Mouse (Mus musculus) cerebellum, adult (tissue): ENCODE measurements around the gene Bhlha15.

Experiments
- ATAC-seq: cut with Nextera tagmentation; 2 replicates; pipeline ENCODE4 v1.9.2; 2017; ENCODE audit warnings: mild to moderate bottlenecking, moderate library complexity, mixed read lengths; ENCODE audit not compliant: insufficient number of reproducible peaks, low FRiP score, low TSS enrichment

The Bhlha15 gene

DNA sequence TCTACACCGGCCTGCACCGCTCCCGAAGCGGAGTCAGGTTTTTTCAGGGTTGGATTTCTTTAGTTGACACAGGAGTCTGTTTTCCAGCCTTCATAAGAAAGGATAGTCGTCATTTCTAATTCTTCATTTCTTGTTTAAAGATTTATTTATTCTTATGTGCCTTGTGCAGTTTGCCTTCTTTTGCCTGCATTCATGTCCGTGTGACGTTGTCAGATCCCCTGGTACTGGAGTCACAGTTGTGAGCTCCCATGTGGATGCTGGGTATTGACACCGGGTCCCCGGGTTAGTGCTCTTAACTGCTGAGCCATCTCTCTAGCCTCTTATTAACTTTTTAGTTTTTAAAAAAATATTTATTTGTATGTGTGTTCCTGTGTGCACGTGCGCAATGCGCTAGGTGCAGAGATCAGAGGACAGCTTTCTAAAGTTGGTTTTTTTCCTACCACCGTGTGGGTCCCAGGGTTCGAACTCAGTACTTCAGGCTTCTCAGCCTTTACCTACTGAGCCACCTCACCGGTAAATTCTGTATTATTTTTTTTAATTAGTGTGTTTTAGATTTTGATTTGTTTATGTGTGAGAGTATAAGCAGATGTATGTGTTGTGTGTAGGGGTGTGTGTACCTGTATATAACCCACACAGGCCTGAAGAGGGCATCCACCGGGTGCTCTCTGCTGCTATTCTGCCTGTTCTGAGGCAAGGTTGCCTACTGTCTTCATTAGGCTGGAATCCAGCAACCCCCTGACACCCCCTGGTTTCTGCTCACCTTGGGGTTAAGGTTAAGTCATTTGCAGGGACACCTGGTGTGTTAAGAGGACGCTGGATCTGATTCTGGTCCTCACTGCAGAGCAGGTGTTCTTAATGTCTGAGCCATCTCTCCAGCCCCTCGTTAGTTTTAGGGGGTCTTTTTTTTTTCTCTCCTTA lies 34.1 kb downstream of the Bhlha15 start:
- ATAC-seq = no peak

DNA sequence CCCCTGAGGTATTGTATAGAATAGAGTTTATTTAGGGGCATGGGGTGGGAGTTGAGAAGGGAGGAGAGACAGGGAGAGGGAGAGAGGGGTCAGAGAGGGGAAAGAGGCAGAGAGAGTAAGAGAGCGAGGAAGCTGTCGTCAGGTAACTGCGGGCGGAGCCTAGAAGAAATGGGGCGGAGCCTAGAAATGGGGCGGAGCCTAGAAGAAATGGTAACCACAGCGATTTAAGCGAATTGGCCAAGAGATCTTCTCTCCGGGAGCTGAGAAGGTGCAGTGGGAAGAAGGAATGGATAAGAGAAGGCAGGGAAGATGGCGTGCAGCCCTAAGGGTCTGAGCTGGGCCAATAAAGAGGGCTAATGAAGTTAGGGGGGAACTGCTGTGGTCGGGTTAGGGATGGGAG lies 36.1 kb downstream of the Bhlha15 start:
- ATAC-seq = no peak

DNA sequence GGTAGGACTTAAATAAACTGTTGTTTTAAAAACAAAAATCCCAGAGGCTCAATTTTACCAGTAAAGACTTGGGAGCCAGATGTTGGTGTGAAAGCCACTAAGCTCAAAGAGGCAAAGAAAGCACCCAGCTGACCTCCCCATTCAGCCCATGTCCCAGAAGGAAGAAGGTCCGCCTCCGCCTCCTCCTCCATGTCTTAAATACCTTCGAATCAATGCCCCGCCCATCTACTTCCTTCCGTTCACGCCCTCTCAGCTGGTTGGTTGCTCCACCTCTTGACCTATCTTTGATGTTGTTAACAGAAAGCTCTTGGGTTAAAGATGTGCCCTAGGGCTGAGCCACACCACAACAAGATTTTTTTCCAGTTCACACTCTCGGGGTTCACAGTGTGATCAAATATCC lies 40.1 kb downstream of the Bhlha15 start:
- no peak for ATAC-seq

DNA sequence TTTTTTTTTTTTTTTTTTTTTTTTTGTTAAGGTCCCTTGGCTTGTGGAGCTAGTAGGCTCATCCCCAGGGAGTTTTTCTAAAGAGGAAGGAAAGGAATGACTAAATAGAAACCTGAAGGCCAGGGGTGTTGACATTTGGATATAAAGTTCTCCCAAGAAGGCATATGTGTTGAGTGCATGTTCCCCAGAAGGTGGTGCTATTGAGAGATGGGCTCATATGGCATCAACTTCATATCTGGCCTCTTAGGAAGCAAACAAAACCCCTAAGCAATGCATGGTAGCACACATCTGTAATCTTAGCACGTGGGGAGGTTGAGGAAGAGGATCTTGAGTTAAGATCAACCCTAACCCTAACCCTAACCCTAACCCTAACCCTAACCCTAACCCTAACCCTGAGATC lies 41.3 kb downstream of the Bhlha15 start:
- no peak for ATAC-seq

DNA sequence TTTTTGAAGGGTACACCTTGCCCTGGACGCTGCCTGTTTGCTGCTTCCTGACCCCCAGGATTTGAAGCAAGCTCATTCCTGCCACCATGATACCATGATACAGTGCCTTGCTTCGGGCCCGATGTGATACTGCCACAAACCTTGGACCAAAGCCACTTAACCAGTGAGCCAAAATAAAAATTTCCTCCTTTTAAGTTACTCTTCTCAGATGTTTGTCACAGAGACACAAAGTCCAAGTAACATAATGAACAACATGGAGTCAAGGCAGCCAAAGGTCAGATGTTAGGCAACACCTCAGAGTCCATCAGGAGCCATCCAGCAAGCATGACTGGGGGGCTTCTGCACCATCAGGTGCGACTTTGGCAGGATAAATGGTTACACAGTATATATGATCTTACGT lies 42.4 kb downstream of the Bhlha15 start:
- ATAC-seq = no peak

DNA sequence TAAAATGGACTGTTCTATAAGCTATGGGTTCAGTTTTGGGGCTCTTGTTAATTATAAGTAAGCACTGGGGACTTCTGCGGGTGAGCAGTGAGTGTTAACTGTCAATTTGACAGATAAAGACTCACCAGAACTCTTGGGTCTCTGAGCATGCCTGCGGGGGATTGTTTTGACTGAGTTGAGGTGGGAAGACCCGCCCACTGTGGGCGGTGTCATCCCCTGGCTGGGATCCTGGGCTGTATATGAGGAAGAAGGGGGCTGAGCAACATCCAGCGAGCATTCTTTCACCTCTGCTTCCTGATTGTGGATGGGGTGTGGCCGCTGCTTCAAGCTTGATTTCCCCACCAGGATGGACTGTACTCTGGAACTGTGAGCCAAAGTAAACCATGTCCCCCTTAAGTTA lies 44.1 kb downstream of the Bhlha15 start:
- no peak for ATAC-seq

DNA sequence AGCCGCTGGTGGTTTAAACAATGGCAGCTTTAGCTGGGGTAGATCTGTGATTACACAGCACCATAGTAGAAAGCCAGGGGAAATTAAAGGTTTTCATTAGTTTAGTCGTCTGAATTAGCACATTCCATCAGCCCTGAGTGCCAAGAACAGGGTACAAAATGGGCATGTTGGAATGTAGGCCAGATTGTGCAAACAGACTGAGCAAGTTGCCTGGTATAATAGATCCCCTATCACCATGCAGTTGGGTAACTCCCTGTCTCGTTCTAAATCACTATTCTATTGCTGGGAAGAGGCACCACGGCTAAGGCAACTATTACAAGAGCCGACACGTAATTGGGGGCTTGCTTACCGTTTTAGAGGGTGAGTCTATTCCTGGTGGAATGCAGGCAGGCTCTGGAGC lies 44.6 kb downstream of the Bhlha15 start:
- ATAC-seq = no peak

DNA sequence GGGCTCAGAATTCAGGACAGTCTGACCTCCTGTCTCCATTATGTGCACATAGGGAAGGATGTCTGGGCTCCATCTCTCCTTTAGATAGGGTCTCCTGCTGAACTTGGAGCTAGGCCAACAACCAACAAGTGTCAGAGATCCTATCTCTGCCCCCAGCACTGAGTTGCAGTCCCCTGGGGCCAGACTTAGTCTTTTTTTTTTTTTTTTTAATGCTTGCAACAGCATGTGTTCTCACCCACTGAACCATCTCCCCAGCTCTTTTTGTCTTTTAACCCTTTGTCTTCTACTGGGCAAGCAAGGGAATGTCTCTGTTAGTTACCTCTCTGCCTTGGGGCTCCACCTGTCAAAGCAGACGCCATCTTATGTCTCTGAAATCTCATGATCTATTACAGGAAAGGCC lies 48.9 kb downstream of the Bhlha15 start:
- ATAC-seq = no peak
